ENCODE assay signal across 8 mouse cellular contexts in genomic region chr6:81987010-81987409, GRCm38 (mm10). TPM values are rescaled to one million over a fixed set of nuclear protein-coding genes. Genes with fewer than 3 reads are reported as not detected.
DNase-seq lines count a peak whose midpoint lies in the region; ATAC-seq and TF ChIP-seq lines count a peak whose summit lies in the region.

No protein-coding gene starts in this region.

- no peak overlapping the region for H3K4me2 ChIP-seq in heart, embryonic 12.5 days
- H3K4me2 ChIP-seq in limb, embryonic 12.5 days, result no peak overlapping the region
- H3K4me2 ChIP-seq in midbrain, postnatal 0 days (ENCODE audit: low read depth, low read length, poor library complexity, severe bottlenecking), result no peak overlapping the region

- peaks cover 15% of the 10 kb centered on the region; the same call in 1 of the 2 replicates for H3K4me1 ChIP-seq in heart, embryonic 12.5 days (replicated peaks)
- H3K4me1 ChIP-seq in heart, adult 2 months (ENCODE audit: control insufficient read depth, insufficient read depth, low read length), result no peaks in the 10 kb centered on the region
- H3K4me1 ChIP-seq in limb, embryonic 12.5 days (replicated peaks), result peaks cover 40% of the 10 kb centered on the region
- H3K4me1 ChIP-seq in midbrain, postnatal 0 days (ENCODE audit: insufficient read depth, low read length), result no peaks in the 10 kb centered on the region

- no peak for TF ChIP-seq POLR2A in heart, adult 2 months (IDR thresholded peaks at IDR 0.05; ENCODE audit: insufficient read depth, low read depth, low read length)

- intact Hi-C loops in heart, adult 2 months (cut with DNase I), result loop anchor here (1.0 to 5.0 kb wide), 5 partner anchors 55 to 985 kb away; no protein-coding TSS in a partner anchor

- H3K79me2 ChIP-seq in heart, adult 2 months (replicated peaks; ENCODE audit: control insufficient read depth, insufficient read depth, low read length), result no peaks in the 10 kb centered on the region

- no peaks in the 10 kb centered on the region for H3K36me3 ChIP-seq in heart, embryonic 12.5 days
- H3K36me3 ChIP-seq in heart, adult 2 months (ENCODE audit: control insufficient read depth, insufficient read depth, low read length), result no peaks in the 10 kb centered on the region
- H3K36me3 ChIP-seq in limb, embryonic 12.5 days, result no peaks in the 10 kb centered on the region
- no peaks in the 10 kb centered on the region for H3K36me3 ChIP-seq in midbrain, postnatal 0 days (ENCODE audit: insufficient read depth, low read length)

- H3K9ac ChIP-seq in heart, embryonic 12.5 days, result no peak overlapping the region
- no peak overlapping the region for H3K9ac ChIP-seq in heart, adult 2 months (ENCODE audit: low read depth, low read length)
- H3K9ac ChIP-seq in limb, embryonic 12.5 days (replicated peaks), result no peak overlapping the region
- H3K9ac ChIP-seq in midbrain, postnatal 0 days (replicated peaks; ENCODE audit: low read length, poor library complexity, severe bottlenecking), result no peak overlapping the region

- WGBS in heart, embryonic 12.5 days, result under 1% methylated on average over 9 of the region's 9 CpGs
- WGBS in heart, adult 2 months, result 3% methylated on average over 9 of the region's 9 CpGs
- 1% methylated on average over 9 of the region's 9 CpGs for WGBS in limb, embryonic 12.5 days
- WGBS in midbrain, postnatal 0 days, result 0% methylated on average over 8 of the region's 9 CpGs

- no peak for ATAC-seq in heart, embryonic 12.5 days (ENCODE audit: insufficient number of reproducible peaks, low FRiP score)
- ATAC-seq in limb, embryonic 12.5 days (ENCODE audit: insufficient number of reproducible peaks, insufficient read depth, low FRiP score, low TSS enrichment, low read depth), result peak; percentile 50; the same call in 1 of the 2 replicates
- peak; percentile 73; the same call in 1 of the 2 replicates for ATAC-seq in midbrain, postnatal 0 days (ENCODE audit: low FRiP score)

- TF ChIP-seq EP300 in heart, adult 2 months (IDR thresholded peaks at IDR 0.05; ENCODE audit: insufficient read depth, low read depth, low read length), result no peak

- no peaks in the 10 kb centered on the region for H3K27me3 ChIP-seq in heart, embryonic 12.5 days (replicated peaks)
- H3K27me3 ChIP-seq in heart, adult 2 months (ENCODE audit: control insufficient read depth, insufficient read depth, low read length), result no peaks in the 10 kb centered on the region
- H3K27me3 ChIP-seq in limb, embryonic 12.5 days, result no peaks in the 10 kb centered on the region; the same call in 1 of the 2 replicates
- H3K27me3 ChIP-seq in midbrain, postnatal 0 days (ENCODE audit: insufficient read depth, low read length), result no peaks in the 10 kb centered on the region

- H3K9me3 ChIP-seq in heart, embryonic 12.5 days (replicated peaks), result peaks cover 4% of the 10 kb centered on the region; the same call in 1 of the 2 replicates
- no peaks in the 10 kb centered on the region for H3K9me3 ChIP-seq in limb, embryonic 12.5 days
- H3K9me3 ChIP-seq in midbrain, postnatal 0 days (ENCODE audit: low read length), result no peaks in the 10 kb centered on the region

- peak; percentile 72 for TF ChIP-seq CTCF in heart, adult 2 months (IDR thresholded peaks at IDR 0.05)
- TF ChIP-seq CTCF in midbrain, postnatal 0 days (IDR thresholded peaks at IDR 0.05), result peak; percentile 93

- no peak overlapping the region for H3K4me3 ChIP-seq in heart, embryonic 12.5 days
- no peak overlapping the region for H3K4me3 ChIP-seq in heart, adult 2 months
- no peak overlapping the region for H3K4me3 ChIP-seq in limb, embryonic 12.5 days (replicated peaks)
- no peak overlapping the region for H3K4me3 ChIP-seq in midbrain, postnatal 0 days (ENCODE audit: low read depth, low read length)

- DNase-seq in heart, adult 11 months, result peak; percentile 97
- DNase-seq in embryo, embryonic 9.5 days (ENCODE audit: extremely low spot score), result peak; percentile 81
- DNase-seq in heart, adult 2 months, result peak; percentile 79 to 84
- DNase-seq in kidney, adult 8-10 months, result peak; percentile 86 to 89
- DNase-seq in midbrain, postnatal 0 days (ENCODE audit: low spot score), result peak; percentile 86
- DNase-seq in spleen, postnatal 10 days (ENCODE audit: low spot score in 2 of 2), result peak; percentile 37 to 75

- no peak overlapping the region for H3K27ac ChIP-seq in heart, embryonic 12.5 days (ENCODE audit: poor library complexity, severe bottlenecking)
- H3K27ac ChIP-seq in heart, adult 2 months, result no peak overlapping the region
- H3K27ac ChIP-seq in limb, embryonic 12.5 days, result peak overlapping the region; percentile 73
- no peak overlapping the region for H3K27ac ChIP-seq in midbrain, postnatal 0 days (ENCODE audit: low read depth, low read length)

RNA-seq across cellular contexts. Expression of gene Mrpl19, which starts 21.3 kb away (rescaled TPM):
- 62.7 and 63.2 TPM in 2 replicates for polyA plus RNA-seq in heart, embryonic 12.5 days (2016; fragmentation: Nextera tagmentation; extraction: Ambion mirVana)
- total RNA-seq in heart, adult 2 months (2021), result 10 to 100 TPM; 33.7 to 40.4 TPM
- 5.6 and 11.8 TPM in 2 replicates for polyA plus RNA-seq in heart, adult 2 months (2012; rRNA removed)
- polyA plus RNA-seq in limb, embryonic 12.5 days (2016; fragmentation: Nextera tagmentation; extraction: Ambion mirVana), result 54.8 and 59.7 TPM in 2 replicates
- 8.2 and 10.4 TPM in 2 replicates for total RNA-seq in midbrain, postnatal 0 days (2014; rRNA removed)
- 38.2 and 38.9 TPM in 2 replicates for polyA plus RNA-seq in midbrain, postnatal 0 days (2015; fragmentation: Nextera tagmentation; extraction: Ambion mirVana)

RNA-seq across cellular contexts. Expression of gene Eva1a, which starts 53.8 kb away (rescaled TPM):
- 4.2 and 5.4 TPM in 2 replicates for polyA plus RNA-seq in heart, embryonic 12.5 days (2016; fragmentation: Nextera tagmentation; extraction: Ambion mirVana)
- 1 to 10 TPM; 1.8 to 2.4 TPM for total RNA-seq in heart, adult 2 months (2021)
- 2.0 and 2.5 TPM in 2 replicates for polyA plus RNA-seq in heart, adult 2 months (2012; rRNA removed)
- 30.6 and 32.4 TPM in 2 replicates for polyA plus RNA-seq in limb, embryonic 12.5 days (2016; fragmentation: Nextera tagmentation; extraction: Ambion mirVana)
- 0.66 and 2.8 TPM in 2 replicates for total RNA-seq in midbrain, postnatal 0 days (2014; rRNA removed)
- polyA plus RNA-seq in midbrain, postnatal 0 days (2015; fragmentation: Nextera tagmentation; extraction: Ambion mirVana), result 0.64 and 0.91 TPM in 2 replicates
